ENCODE assay signal across 8 mouse cellular contexts in the genomic region with DNA sequence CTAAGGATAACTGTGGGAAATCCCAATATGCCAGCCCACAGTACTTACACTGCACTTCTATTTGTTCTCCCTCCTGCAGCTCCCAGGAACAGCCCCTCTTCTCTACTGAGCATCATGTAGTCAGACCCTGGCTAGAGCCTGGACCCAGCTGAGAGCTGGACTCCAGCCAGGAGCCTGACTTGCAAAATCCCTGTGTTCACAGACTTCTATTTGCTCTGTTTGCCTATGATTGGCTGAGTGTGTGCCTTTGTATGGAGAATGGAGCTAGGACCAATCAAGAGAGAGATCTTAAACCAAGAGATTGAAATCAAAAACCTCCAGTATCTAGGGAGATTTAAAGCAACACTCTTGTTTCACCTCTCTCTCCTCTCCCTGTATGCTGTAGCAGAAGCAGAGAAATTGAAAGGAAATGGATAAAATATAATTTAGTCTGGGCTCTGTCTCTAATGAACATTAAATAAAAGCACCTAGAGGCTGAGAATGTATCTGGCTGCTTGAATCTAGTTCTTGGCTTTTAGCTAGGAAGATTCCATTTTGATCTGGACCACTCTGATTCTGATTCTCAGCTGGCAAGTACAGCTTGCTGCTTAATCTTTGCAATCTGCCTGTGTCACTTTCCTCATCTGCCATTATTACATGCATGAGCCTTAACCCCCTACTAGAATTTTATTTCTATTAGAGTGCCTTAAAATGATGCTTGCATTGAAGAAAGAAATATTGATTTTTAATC.
DNase-seq lines count a peak whose midpoint lies in the region; ATAC-seq and TF ChIP-seq lines count a peak whose summit lies in the region.

No protein-coding gene starts in this region.

- H3K4me2 ChIP-seq in liver, postnatal 0 days (ENCODE audit: low read depth, low read length), result no peak overlapping the region
- no peak overlapping the region for H3K4me2 ChIP-seq in hindbrain, postnatal 0 days (ENCODE audit: low read depth, low read length)
- H3K4me2 ChIP-seq in neural tube, embryonic 12.5 days (replicated peaks), result no peak overlapping the region

- H3K9ac ChIP-seq in liver, adult 2 months (ENCODE audit: low read depth, low read length), result no peak overlapping the region
- H3K9ac ChIP-seq in liver, postnatal 0 days (replicated peaks), result no peak overlapping the region
- no peak overlapping the region for H3K9ac ChIP-seq in hindbrain, postnatal 0 days (replicated peaks; ENCODE audit: low read length)
- no peak overlapping the region for H3K9ac ChIP-seq in neural tube, embryonic 12.5 days

- no peaks in the 10 kb centered on the region for H3K9me3 ChIP-seq in liver, postnatal 0 days (ENCODE audit: low read length)
- H3K9me3 ChIP-seq in hindbrain, postnatal 0 days (ENCODE audit: low read length), result no peaks in the 10 kb centered on the region
- H3K9me3 ChIP-seq in neural tube, embryonic 12.5 days, result 0 out of 2 replicates have a peak, but pooled peaks cover 2% of the 10 kb centered on the region

- no peak for TF ChIP-seq CTCF in liver, adult 2 months (IDR thresholded peaks at IDR 0.05; ENCODE audit: low read depth, low read length)
- no peak for TF ChIP-seq CTCF in liver, postnatal 0 days (IDR thresholded peaks at IDR 0.05; ENCODE audit: low read depth)
- no peak for TF ChIP-seq CTCF in hindbrain, postnatal 0 days (IDR thresholded peaks at IDR 0.05; ENCODE audit: low read depth)

- no peaks in the 10 kb centered on the region for H3K36me3 ChIP-seq in liver, adult 2 months (ENCODE audit: control insufficient read depth, insufficient read depth, low read length)
- H3K36me3 ChIP-seq in liver, postnatal 0 days (replicated peaks; ENCODE audit: insufficient read depth, low read length), result no peaks in the 10 kb centered on the region
- no peaks in the 10 kb centered on the region for H3K36me3 ChIP-seq in hindbrain, postnatal 0 days (ENCODE audit: insufficient read depth, low read length)
- no peaks in the 10 kb centered on the region for H3K36me3 ChIP-seq in neural tube, embryonic 12.5 days

- no peak for ATAC-seq in liver, postnatal 0 days
- ATAC-seq in hindbrain, postnatal 0 days, result peak; percentile 95
- ATAC-seq in neural tube, embryonic 12.5 days (ENCODE audit: low FRiP score, low read depth), result peak; percentile 95

- H3K27me3 ChIP-seq in liver, adult 2 months (ENCODE audit: control insufficient read depth, insufficient read depth, low read length), result no peaks in the 10 kb centered on the region
- no peaks in the 10 kb centered on the region for H3K27me3 ChIP-seq in liver, postnatal 0 days (ENCODE audit: insufficient read depth, low read length)
- no peaks in the 10 kb centered on the region for H3K27me3 ChIP-seq in hindbrain, postnatal 0 days (ENCODE audit: insufficient read depth, low read length)
- no peaks in the 10 kb centered on the region for H3K27me3 ChIP-seq in neural tube, embryonic 12.5 days (replicated peaks)

- DNase-seq in adrenal gland, postnatal 10 days, result peak; percentile 15
- no peak for DNase-seq in adrenal gland, adult 8-10 months
- peak; percentile 12 for DNase-seq in liver, adult 2 months (ENCODE audit: extremely low read depth, low read depth, low spot score)
- no peak for DNase-seq in liver, postnatal 0 days
- DNase-seq in hindbrain, postnatal 0 days (ENCODE audit: low spot score), result peak; percentile 81
- no peak for DNase-seq in c-Kit-positive CD71-positive TER-119-positive erythroid progenitor cells, embryonic 14.5 days (ENCODE audit: low spot score)
- no peak for DNase-seq in spleen, adult 18-20 months

- TF ChIP-seq POLR2A in liver, adult 2 months (IDR thresholded peaks at IDR 0.05; ENCODE audit: extremely low read depth, insufficient read depth, low read length), result no peak

- no peaks in the 10 kb centered on the region for H3K79me2 ChIP-seq in liver, adult 2 months (ENCODE audit: control insufficient read depth, insufficient read depth, low read length)

- TF ChIP-seq EP300 in liver, postnatal 0 days (IDR thresholded peaks at IDR 0.05; ENCODE audit: low read depth), result no peak

- no peak overlapping the region for H3K4me3 ChIP-seq in liver, adult 2 months (ENCODE audit: insufficient read depth, low read depth, low read length)
- no peak overlapping the region for H3K4me3 ChIP-seq in liver, postnatal 0 days (ENCODE audit: low read depth, low read length)
- H3K4me3 ChIP-seq in hindbrain, postnatal 0 days (ENCODE audit: low read length), result no peak overlapping the region
- H3K4me3 ChIP-seq in neural tube, embryonic 12.5 days, result no peak overlapping the region

- no peaks in the 10 kb centered on the region for H3K4me1 ChIP-seq in liver, adult 2 months (ENCODE audit: control insufficient read depth, insufficient read depth, low read length)
- no peaks in the 10 kb centered on the region for H3K4me1 ChIP-seq in liver, postnatal 0 days (ENCODE audit: insufficient read depth)
- no peaks in the 10 kb centered on the region for H3K4me1 ChIP-seq in hindbrain, postnatal 0 days (ENCODE audit: insufficient read depth, low read length)
- no peaks in the 10 kb centered on the region for H3K4me1 ChIP-seq in neural tube, embryonic 12.5 days

- no peak overlapping the region for H3K27ac ChIP-seq in liver, adult 2 months (replicated peaks; ENCODE audit: insufficient read depth, low read depth, low read length)
- no peak overlapping the region for H3K27ac ChIP-seq in liver, postnatal 0 days (ENCODE audit: low read depth)
- no peak overlapping the region for H3K27ac ChIP-seq in hindbrain, postnatal 0 days
- no peak overlapping the region for H3K27ac ChIP-seq in neural tube, embryonic 12.5 days

Comparison
In these comparisons a context has a peak if more than half of its experiments do, and no peak if none do; other contexts are left out.
1. DNase-seq: peak in adrenal gland, postnatal 10 days (single experiment), liver, adult 2 months (single experiment) and hindbrain, postnatal 0 days (single experiment); none in adrenal gland, adult 8-10 months (single experiment), liver, postnatal 0 days (single experiment), c-Kit-positive CD71-positive TER-119-positive erythroid progenitor cells, embryonic 14.5 days (single experiment) and spleen, adult 18-20 months (0 of 2).